Comparison of ENCODE assay signal across 8 mouse cellular contexts in genomic region chr7:98729661-98730271, GRCm38 (mm10). TPM values are rescaled to one million over a fixed set of nuclear protein-coding genes. Genes with fewer than 3 reads are reported as not detected.
DNase-seq lines count a peak whose midpoint lies in the region; ATAC-seq lines count a peak whose summit lies in the region.

No protein-coding gene starts in this region.

- DNase-seq in lung, postnatal 25 days (ENCODE audit: low spot score), result no peak
- peak; percentile 56 for DNase-seq in embryonic facial prominence, embryonic 11.5 days (ENCODE audit: low spot score)
- DNase-seq in ovary, postnatal 14 days (ENCODE audit: low spot score), result no peak
- no peak for DNase-seq in layer of hippocampus, adult 11-12 months (ENCODE audit: low spot score)
- no peak for DNase-seq in ovary, adult 18-20 months (ENCODE audit: low spot score)

- no peak overlapping the region for H3K4me3 ChIP-seq in lung, embryonic 16.5 days (ENCODE audit: low read length)
- H3K4me3 ChIP-seq in embryonic facial prominence, embryonic 11.5 days (ENCODE audit: low read depth, low read length), result no peak overlapping the region
- H3K4me3 ChIP-seq in intestine, embryonic 15.5 days (replicated peaks), result no peak overlapping the region
- H3K4me3 ChIP-seq in neural tube, embryonic 14.5 days (ENCODE audit: low read depth, low read length), result no peak overlapping the region; the same call in 1 of the 2 replicates

- no peak for ATAC-seq in lung, embryonic 16.5 days (ENCODE audit: low read depth)
- peak; percentile 46 for ATAC-seq in embryonic facial prominence, embryonic 11.5 days (replicated peaks; ENCODE audit: insufficient number of reproducible peaks, low FRiP score, low TSS enrichment, low read depth)
- ATAC-seq in intestine, embryonic 15.5 days, result no peak
- ATAC-seq in neural tube, embryonic 14.5 days (ENCODE audit: low read depth), result no peak; the same call in 1 of the 2 replicates

- H3K36me3 ChIP-seq in lung, embryonic 16.5 days (ENCODE audit: control insufficient read depth, insufficient read depth, low read length), result no peaks in the 10 kb centered on the region
- no peaks in the 10 kb centered on the region for H3K36me3 ChIP-seq in embryonic facial prominence, embryonic 11.5 days (replicated peaks; ENCODE audit: control insufficient read depth, insufficient read depth, low read depth, low read length)
- no peaks in the 10 kb centered on the region for H3K36me3 ChIP-seq in intestine, embryonic 15.5 days
- no peaks in the 10 kb centered on the region for H3K36me3 ChIP-seq in neural tube, embryonic 14.5 days (ENCODE audit: control insufficient read depth, insufficient read depth, low read length)

- no peaks in the 10 kb centered on the region for H3K27me3 ChIP-seq in lung, embryonic 16.5 days (ENCODE audit: control insufficient read depth, insufficient read depth, low read depth, low read length)
- no peaks in the 10 kb centered on the region for H3K27me3 ChIP-seq in embryonic facial prominence, embryonic 11.5 days (ENCODE audit: control insufficient read depth, insufficient read depth, low read length)
- H3K27me3 ChIP-seq in intestine, embryonic 15.5 days (replicated peaks), result peaks cover 4% of the 10 kb centered on the region; the same call in 1 of the 2 replicates
- H3K27me3 ChIP-seq in neural tube, embryonic 14.5 days (ENCODE audit: control insufficient read depth, insufficient read depth, low read length), result no peaks in the 10 kb centered on the region

- H3K9ac ChIP-seq in lung, embryonic 16.5 days (ENCODE audit: low read length), result no peak overlapping the region
- H3K9ac ChIP-seq in embryonic facial prominence, embryonic 11.5 days (replicated peaks; ENCODE audit: low read length), result no peak overlapping the region
- no peak overlapping the region for H3K9ac ChIP-seq in intestine, embryonic 15.5 days
- H3K9ac ChIP-seq in neural tube, embryonic 14.5 days (replicated peaks; ENCODE audit: low read depth, low read length), result no peak overlapping the region

- WGBS in lung, embryonic 16.5 days, result 32% methylated on average over 19 of the region's 19 CpGs
- whole genome bisulfite sequencing in embryonic facial prominence, embryonic 11.5 days, result 17% methylated on average over 19 of the region's 19 CpGs
- WGBS in intestine, embryonic 15.5 days, result 24% methylated on average over 19 of the region's 19 CpGs
- WGBS in neural tube, embryonic 14.5 days, result 22% methylated on average over 19 of the region's 19 CpGs

- H3K27ac ChIP-seq in lung, embryonic 16.5 days (ENCODE audit: low read length), result no peak overlapping the region
- H3K27ac ChIP-seq in embryonic facial prominence, embryonic 11.5 days (replicated peaks; ENCODE audit: low read depth, low read length), result no peak overlapping the region
- no peak overlapping the region for H3K27ac ChIP-seq in intestine, embryonic 15.5 days
- no peak overlapping the region for H3K27ac ChIP-seq in neural tube, embryonic 14.5 days (ENCODE audit: low read depth, low read length)

- H3K9me3 ChIP-seq in lung, embryonic 16.5 days (ENCODE audit: control insufficient read depth, low read length), result no peaks in the 10 kb centered on the region
- no peaks in the 10 kb centered on the region for H3K9me3 ChIP-seq in embryonic facial prominence, embryonic 11.5 days (replicated peaks; ENCODE audit: control insufficient read depth, low read length)
- no peaks in the 10 kb centered on the region for H3K9me3 ChIP-seq in intestine, embryonic 15.5 days
- no peaks in the 10 kb centered on the region for H3K9me3 ChIP-seq in neural tube, embryonic 14.5 days (ENCODE audit: control insufficient read depth, low read length)

- peak overlapping the region; percentile 28 for H3K4me2 ChIP-seq in lung, embryonic 16.5 days (ENCODE audit: low read depth, low read length)
- peak overlapping the region; percentile 17 for H3K4me2 ChIP-seq in embryonic facial prominence, embryonic 11.5 days (ENCODE audit: low read depth, low read length)
- peak overlapping the region; percentile 33 for H3K4me2 ChIP-seq in intestine, embryonic 15.5 days (replicated peaks)
- peak overlapping the region; percentile 27; the same call in 1 of the 2 replicates for H3K4me2 ChIP-seq in neural tube, embryonic 14.5 days (ENCODE audit: low read depth, low read length)

- peaks cover 2% of the 10 kb centered on the region; the same call in 1 of the 2 replicates for H3K4me1 ChIP-seq in lung, embryonic 16.5 days (replicated peaks; ENCODE audit: control insufficient read depth, insufficient read depth, low read length)
- H3K4me1 ChIP-seq in embryonic facial prominence, embryonic 11.5 days (ENCODE audit: control insufficient read depth, insufficient read depth, low read length), result peaks cover 5% of the 10 kb centered on the region
- H3K4me1 ChIP-seq in intestine, embryonic 15.5 days (replicated peaks), result peaks cover 2% of the 10 kb centered on the region; the same call in 1 of the 2 replicates
- 0 out of 2 replicates have a peak, but pooled peaks cover 3% of the 10 kb centered on the region for H3K4me1 ChIP-seq in neural tube, embryonic 14.5 days (ENCODE audit: control insufficient read depth, insufficient read depth, low read length)

RNA-seq across cellular contexts. Expression of gene Thap12, which starts 26.9 kb away (rescaled TPM):
- polyA plus RNA-seq in lung, embryonic 16.5 days (2015; fragmentation: Nextera tagmentation; extraction: Ambion mirVana), result 44.2 and 45.1 TPM in 2 replicates
- 87.3 and 91.6 TPM in 2 replicates for polyA plus RNA-seq in embryonic facial prominence, embryonic 11.5 days (2014; fragmentation: Nextera tagmentation; extraction: Ambion mirVana)
- 41.8 and 43.4 TPM in 2 replicates for polyA plus RNA-seq in intestine, embryonic 15.5 days (2015; fragmentation: Nextera tagmentation; extraction: Ambion mirVana)
- polyA plus RNA-seq in neural tube, embryonic 14.5 days (2014; fragmentation: Nextera tagmentation; extraction: Ambion mirVana), result 54.5 and 63.8 TPM in 2 replicates
